Mouse (Mus musculus) CH12.LX (cell line): ENCODE results near the gene Fgfr2. TPM values are rescaled to one million over a fixed set of nuclear protein-coding genes. Genes with fewer than 3 reads are reported as not detected.

ENCODE experiments used
- DNase-seq: peaks from one replicate; pipeline ENCODE4 v3.0.0-alpha.2; 2013; ENCODE audit errors: extremely low read depth
- H3K27ac ChIP-seq: 2 replicates; pipeline ENCODE4 v1.5.1; 2012; ENCODE audit warnings: low read depth, mild to moderate bottlenecking, control low read depth, moderate library complexity; ENCODE audit not compliant: insufficient read depth
- H3K27me3 ChIP-seq: replicated peaks from 2 replicates; pipeline ENCODE3; 2012; ENCODE audit warnings: inconsistent platforms
- H3K36me3 ChIP-seq, 2 experiments: replicated peaks in 1 of 2; 2 replicates each; pipeline versions ENCODE3 to v1.6.1; 2012; ENCODE audit warnings: inconsistent platforms in 1 of 2, low read length in 1 of 2, mild to moderate bottlenecking in 1 of 2, mixed read lengths in 1 of 2, moderate library complexity in 1 of 2; ENCODE audit not compliant: control insufficient read depth in 1 of 2, insufficient read depth in 1 of 2
- H3K4me1 ChIP-seq, 2 experiments: 2 replicates each; pipeline ENCODE4 v1.6.1; 2012; ENCODE audit warnings: inconsistent platforms in 1 of 2, moderate library complexity in 1 of 2; ENCODE audit not compliant: insufficient read depth in 2 of 2, control insufficient read depth in 1 of 2
- H3K4me2 ChIP-seq: 2 replicates; pipeline ENCODE4 v1.6.1; 2012; ENCODE audit warnings: low read depth, mild to moderate bottlenecking, control low read depth; ENCODE audit not compliant: poor library complexity, insufficient read depth, severe bottlenecking
- H3K4me3 ChIP-seq, 3 experiments: fragments of 150-350 bp in 1 of 3; sonication (generic) in 1 of 3; replicated peaks in 1 of 3; 2 replicates each; pipeline versions ENCODE3 to v1.5.1; 2011 to 2012; ENCODE audit warnings: low read depth in 2 of 3, low read length in 2 of 3, mild to moderate bottlenecking in 2 of 3, moderate library complexity in 2 of 3, control low read depth in 1 of 3, improper control_type of control experiment in 1 of 3, inconsistent platforms in 1 of 3, mixed read lengths in 1 of 3; ENCODE audit not compliant: poor library complexity in 1 of 3
- H3K79me2 ChIP-seq: replicated peaks from 2 replicates; pipeline ENCODE4 v1.6.1; 2012; ENCODE audit warnings: mild to moderate bottlenecking, moderate library complexity; ENCODE audit not compliant: control insufficient read depth, poor library complexity, insufficient read depth, severe bottlenecking; ENCODE audit errors: extremely low read depth
- H3K9ac ChIP-seq: 2 replicates; pipeline ENCODE4 v1.6.1; 2012; ENCODE audit warnings: low read depth, mild to moderate bottlenecking, control low read depth, moderate library complexity; ENCODE audit not compliant: insufficient read depth
- H3K9me3 ChIP-seq: replicated peaks from 2 replicates; pipeline ENCODE3; 2012; ENCODE audit warnings: low read length, inconsistent platforms, mixed read lengths
- BHLHE40 ChIP-seq: IDR thresholded peaks from 2 replicates; pipeline ENCODE4 v1.6.1; 2011; ENCODE audit warnings: mild to moderate bottlenecking, low read depth, low read length, improper control_type of control experiment
- CHD2 ChIP-seq: IDR thresholded peaks from 2 replicates; pipeline ENCODE4 v1.6.1; 2011; ENCODE audit warnings: low read length, improper control_type of control experiment
- CTCF ChIP-seq, 2 experiments: IDR thresholded peaks in 1 of 2; conservative IDR thresholded peaks in 1 of 2; 2 replicates each; pipeline ENCODE4 v1.5.1; 2011 to 2012; ENCODE audit warnings: low read depth in 2 of 2, low read length in 2 of 2, improper control_type of control experiment in 1 of 2, inconsistent platforms in 1 of 2, mild to moderate bottlenecking in 1 of 2, moderate library complexity in 1 of 2
- E2F4 ChIP-seq: IDR thresholded peaks from 2 replicates; pipeline ENCODE4 v1.6.1; 2011; ENCODE audit warnings: low read depth, low read length, improper control_type of control experiment; ENCODE audit not compliant: insufficient replicate concordance
- EP300 ChIP-seq: IDR thresholded peaks from 2 replicates; pipeline ENCODE4 v1.6.1; 2011; ENCODE audit warnings: low read length, improper control_type of control experiment
- HCFC1 ChIP-seq: IDR thresholded peaks from 2 replicates; pipeline ENCODE4 v1.6.1; 2012; ENCODE audit warnings: low read depth, mild to moderate bottlenecking, inconsistent platforms, low read length, improper control_type of control experiment
- JUN ChIP-seq: IDR thresholded peaks from 2 replicates; pipeline ENCODE4 v1.6.1; 2011; ENCODE audit warnings: low read depth, mild to moderate bottlenecking, low read length, improper control_type of control experiment, moderate library complexity; ENCODE audit not compliant: insufficient read depth
- MAZ ChIP-seq: IDR thresholded peaks from 2 replicates; pipeline ENCODE4 v1.6.1; 2012; ENCODE audit warnings: low read depth, mild to moderate bottlenecking, inconsistent platforms, low read length, improper control_type of control experiment, moderate library complexity
- MYC ChIP-seq: IDR thresholded peaks from 2 replicates; pipeline ENCODE4 v1.6.1; 2011; ENCODE audit warnings: low read depth, mild to moderate bottlenecking, improper control_type of control experiment, low read length
- NELFE ChIP-seq: IDR thresholded peaks from 2 replicates; pipeline ENCODE4 v1.6.1; 2011; ENCODE audit warnings: low read depth, low read length, improper control_type of control experiment
- TCF12 ChIP-seq: IDR thresholded peaks from 2 replicates; pipeline ENCODE4 v1.6.1; 2014; ENCODE audit warnings: low read depth, mild to moderate bottlenecking, inconsistent platforms, low read length, improper control_type of control experiment
- ZC3H11A ChIP-seq: IDR thresholded peaks from 2 replicates; pipeline ENCODE4 v1.6.1; 2012; ENCODE audit warnings: low read depth, mild to moderate bottlenecking, inconsistent platforms, low read length, improper control_type of control experiment
- dilution Hi-C: fragments of 300-500 bp; cut with MboI; formaldehyde crosslinking; loops from 2 replicates; pipeline ENCODE4 v1.14.3; 2020; ENCODE audit warnings: low sequenced_read_pairs; ENCODE audit not compliant: extremely low pct_unique_long_range_greater_than_20kb, extremely low pct_ligation_motif_present
- in situ Hi-C: fragments of 300-500 bp; cut with MboI; formaldehyde crosslinking; loops from 3 replicates; pipeline ENCODE4 v1.14.3; 2019; ENCODE audit warnings: low sequenced_read_pairs, low pct_ligation_motif_present, low pct_unique_long_range_greater_than_20kb, mixed read lengths
- polyA plus RNA-seq: library from polyadenylated mRNA; unstranded; fragments of >175 nt; gene quantifications from 2 replicates; pipeline ENCODE4 v1.2.1, GENCODE M21; 2012; ENCODE audit warnings: low read depth; ENCODE audit not compliant: insufficient read length
- total RNA-seq, 2 experiments: library from RNA; depleted of rRNA; stranded (reverse); fragments of 300-350 nt in 1 of 2; fragments of >200 nt in 1 of 2; gene quantifications; 2 replicates each; pipeline ENCODE4 v1.2.3; 2012 to 2014

Gene Fgfr2
- total and polyA plus RNA-seq, 3 experiments: not detected

DNA sequence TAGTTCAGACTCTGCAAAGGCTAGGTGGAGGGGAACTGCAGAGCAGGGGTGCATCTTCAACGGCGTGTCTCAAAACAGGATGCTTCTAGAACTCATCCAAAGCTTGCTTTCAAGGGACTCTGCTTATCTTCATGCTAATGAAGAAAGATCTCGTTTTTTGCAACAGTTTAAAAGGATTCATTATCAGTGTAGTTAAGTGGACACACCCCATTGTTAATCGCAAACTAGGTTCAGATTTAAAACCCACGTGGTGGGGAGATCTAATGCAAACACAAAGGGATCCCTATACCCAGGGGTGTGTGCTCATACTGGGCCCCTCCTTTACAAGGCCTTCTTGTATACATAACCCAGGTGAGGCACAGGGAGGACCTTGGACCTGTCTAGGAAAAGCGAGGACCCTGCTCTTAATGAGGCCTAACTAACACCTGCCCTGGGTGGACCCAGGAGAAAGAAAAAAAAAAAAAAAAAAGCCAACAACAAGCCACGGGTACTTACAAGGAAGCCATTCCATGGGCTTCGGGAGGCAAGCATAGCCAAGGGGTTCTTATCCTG, 93.6 kb downstream of the Fgfr2 start:
- Histone ChIP-seq H3K9me3 (no peaks in the 10 kb centered on the region), H3K36me3 (no peaks in the 10 kb centered on the region), H3K4me3 (no peak overlapping the region), H3K9ac (no peak overlapping the region), H3K4me1 (no peaks in the 10 kb centered on the region), H3K27me3 (peaks cover 88% of the 10 kb centered on the region), H3K4me2 (no peak overlapping the region), H3K79me2 (no peaks in the 10 kb centered on the region), H3K27ac (no peak overlapping the region)
- DNase-seq: no peak
- in situ Hi-C loops (loop anchor here (25.0 kb wide), 1 partner anchor 583 kb away; the partner anchor contains the start of gene Tex36), dilution Hi-C loops (no loop called here)
- TF ChIP-seq MYC: no peak
- TF ChIP-seq, all 38 proteins: peak for 0

DNA sequence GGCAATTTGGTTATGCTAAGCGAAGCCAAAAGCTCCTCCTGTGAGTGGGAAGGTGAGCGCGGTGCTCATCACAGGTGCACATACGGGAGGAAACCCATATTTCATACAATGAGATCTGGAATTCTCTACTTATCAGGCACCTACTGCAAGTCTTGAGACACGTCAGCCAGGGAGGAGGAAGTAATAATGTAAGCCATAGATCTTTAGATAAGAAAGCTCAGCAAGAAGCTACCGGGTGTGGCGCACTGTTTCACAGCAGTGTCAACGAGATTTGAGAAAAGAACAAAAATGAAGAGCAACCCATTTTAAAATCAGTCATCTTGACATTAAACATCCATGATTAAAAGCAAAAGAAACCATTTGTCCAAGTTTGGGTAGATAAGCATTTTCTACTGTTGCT, 94.1 kb downstream of the Fgfr2 start:
- Histone ChIP-seq H3K4me3 (no peak overlapping the region), H3K36me3 (no peaks in the 10 kb centered on the region), H3K27ac (no peak overlapping the region), H3K9ac (no peak overlapping the region), H3K4me2 (no peak overlapping the region), H3K4me1 (no peaks in the 10 kb centered on the region), H3K27me3 (peaks cover 86% of the 10 kb centered on the region), H3K9me3 (no peaks in the 10 kb centered on the region), H3K79me2 (no peaks in the 10 kb centered on the region)
- TF ChIP-seq JUN: no peak
- TF ChIP-seq MAZ: no peak
- no peak for TF ChIP-seq EP300
- TF ChIP-seq E2F4: no peak
- no peak for TF ChIP-seq BHLHE40
- no peak for TF ChIP-seq ZC3H11A
- TF ChIP-seq TCF12: no peak
- no peak for TF ChIP-seq CHD2
- TF ChIP-seq CTCF (conservative IDR thresholded peaks at IDR 0.05 in 1 of 2, IDR thresholded peaks at IDR 0.05 in 1 of 2; ENCODE audit: low read depth in 2 of 2, low read length in 2 of 2): no peak
- DNase-seq: no peak
- dilution Hi-C loops: no loop called here
- in situ Hi-C loops: loop anchor here (25.0 kb wide), 1 partner anchor 583 kb away; the partner anchor contains the start of gene Tex36

DNA sequence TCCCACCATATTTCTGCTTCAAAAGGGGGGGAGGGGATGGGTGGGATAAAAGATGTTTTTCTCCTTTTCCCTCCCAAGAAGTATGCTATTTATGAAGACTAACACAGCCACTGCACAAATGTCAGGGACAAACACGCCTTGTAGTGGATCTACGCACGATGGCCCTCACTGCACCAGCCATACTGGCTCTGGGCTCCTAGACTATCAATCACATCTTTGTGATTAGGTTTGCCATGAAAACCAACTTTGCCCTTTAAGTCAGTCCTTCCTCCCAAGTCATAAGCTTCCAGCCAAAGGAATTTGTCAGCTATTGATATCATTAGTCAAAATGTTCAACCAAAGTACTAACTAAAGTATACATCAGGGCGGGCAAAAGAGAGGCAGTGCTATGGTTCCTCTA, 95.2 kb downstream of the Fgfr2 start:
- dilution Hi-C loops (no loop called here), in situ Hi-C loops (loop anchor here (25.0 kb wide), 1 partner anchor 584 kb away; the partner anchor contains the start of gene Tex36)
- Histone ChIP-seq H3K4me2 (no peak overlapping the region), H3K36me3 (no peaks in the 10 kb centered on the region), H3K9me3 (no peaks in the 10 kb centered on the region), H3K79me2 (no peaks in the 10 kb centered on the region), H3K4me1 (no peaks in the 10 kb centered on the region), H3K27me3 (peaks cover 84% of the 10 kb centered on the region), H3K27ac (no peak overlapping the region), H3K9ac (no peak overlapping the region), H3K4me3 (no peak overlapping the region)
- no peak for DNase-seq
- TF ChIP-seq NELFE (no peak), HCFC1 (no peak), BHLHE40 (no peak), CTCF (conservative IDR thresholded peaks at IDR 0.05 in 1 of 2, IDR thresholded peaks at IDR 0.05 in 1 of 2; ENCODE audit: low read depth in 2 of 2, low read length in 2 of 2) (no peak)
